Mouse (Mus musculus) hematopoietic multipotent progenitor cell, adult 10-12 weeks (in vitro differentiated cells): Measurements from ENCODE around the gene Wrap53. TPM values are rescaled to one million over a fixed set of nuclear protein-coding genes. Genes with fewer than 3 reads are reported as not detected.

Experiments used
- polyA plus RNA-seq: library from polyadenylated mRNA; stranded (reverse); fragments of >175 nt; gene quantifications from 2 replicates; pipeline ENCODE4 v1.2.3, GENCODE M21; 2012; ENCODE audit warnings: low replicate concordance

Wrap53 gene
- polyA plus RNA-seq: 2.2 and 18.6 TPM in 2 replicates

DNA sequence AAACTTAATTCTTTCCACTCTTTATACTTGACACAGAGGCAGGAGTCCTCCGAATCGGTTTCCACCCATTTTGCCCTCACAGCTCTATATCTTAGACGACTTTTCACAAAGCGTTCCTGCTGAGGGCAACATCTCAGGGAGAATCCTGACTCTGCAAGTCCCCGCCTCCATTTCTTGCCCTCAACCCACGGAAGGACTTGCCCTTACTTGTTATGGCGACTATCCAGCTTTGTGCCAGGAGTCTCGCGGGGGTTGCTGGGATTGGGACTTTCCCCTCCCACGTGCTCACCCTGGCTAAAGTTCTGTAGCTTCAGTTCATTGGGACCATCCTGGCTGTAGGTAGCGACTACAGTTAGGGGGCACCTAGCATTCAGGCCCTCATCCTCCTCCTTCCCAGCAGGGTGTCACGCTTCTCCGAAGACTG, at the start of gene Wrap53, which contains the start of gene Trp53:
Gene Wrap53, minus strand, starts transcription at position 165 of the 424 bp plus-strand sequence.
Gene Trp53, plus strand, starts transcription at position 269 of the 424 bp plus-strand sequence.

DNA sequence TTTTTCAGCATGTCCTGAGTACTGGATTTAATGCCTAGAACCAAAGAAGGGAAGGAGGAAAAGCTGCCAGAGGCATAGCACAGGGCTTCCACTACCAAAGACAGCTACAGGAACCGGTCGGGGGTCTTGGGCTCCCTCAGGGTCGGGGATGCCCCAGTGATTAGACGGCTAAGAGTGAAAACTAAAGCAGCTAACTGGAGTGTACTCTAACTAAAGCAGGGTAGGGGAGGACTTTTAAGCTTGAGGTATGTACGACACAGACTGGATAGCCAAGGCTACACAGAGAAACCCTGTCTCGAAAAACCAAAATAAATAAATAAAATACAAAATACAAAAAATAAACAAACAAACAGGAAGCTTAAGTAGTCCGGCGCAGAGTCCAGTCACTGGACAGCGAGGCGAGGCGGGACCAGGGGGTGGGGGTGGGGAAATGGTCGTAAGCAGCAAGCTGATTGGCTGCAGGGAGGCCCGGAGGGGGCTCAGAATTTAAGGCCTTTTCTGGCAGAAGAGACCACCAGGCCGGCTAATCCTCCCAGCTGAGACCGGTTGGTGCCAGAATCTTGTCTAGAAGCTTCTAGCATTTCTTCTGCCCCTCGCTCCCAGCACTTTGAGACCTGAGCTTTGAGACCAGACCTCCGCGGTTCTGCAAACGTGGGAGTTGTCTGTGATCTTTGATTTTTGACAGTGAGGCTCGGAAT, 41.7 kb upstream of the Wrap53 start, which contains the start of gene Sat2:
Gene Sat2, plus strand, starts transcription at position 454 of the 698 bp plus-strand sequence.

DNA sequence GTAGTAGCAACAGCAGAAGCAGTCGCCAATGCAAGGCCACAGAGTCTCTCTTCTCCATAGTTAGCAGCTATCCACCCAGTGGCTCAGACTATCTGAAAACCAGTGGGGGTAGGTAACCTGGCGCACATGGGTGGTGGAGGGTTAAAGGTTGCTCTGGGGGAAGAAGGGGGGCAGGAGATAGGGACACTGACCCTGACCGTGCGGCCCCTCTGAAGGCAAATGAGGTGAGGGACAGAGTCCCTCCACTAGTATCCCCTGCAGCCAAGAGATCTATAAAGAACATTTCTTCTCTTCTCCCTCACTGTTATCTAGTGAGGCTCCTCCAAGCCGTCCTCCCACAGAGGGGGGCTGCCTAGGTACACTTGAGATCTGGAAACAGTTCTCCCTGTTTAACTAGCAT, 37.8 kb upstream of the Wrap53 start, which contains the start of gene Shbg:
Gene Shbg, minus strand, starts transcription at position 101 of the 400 bp plus-strand sequence.

DNA sequence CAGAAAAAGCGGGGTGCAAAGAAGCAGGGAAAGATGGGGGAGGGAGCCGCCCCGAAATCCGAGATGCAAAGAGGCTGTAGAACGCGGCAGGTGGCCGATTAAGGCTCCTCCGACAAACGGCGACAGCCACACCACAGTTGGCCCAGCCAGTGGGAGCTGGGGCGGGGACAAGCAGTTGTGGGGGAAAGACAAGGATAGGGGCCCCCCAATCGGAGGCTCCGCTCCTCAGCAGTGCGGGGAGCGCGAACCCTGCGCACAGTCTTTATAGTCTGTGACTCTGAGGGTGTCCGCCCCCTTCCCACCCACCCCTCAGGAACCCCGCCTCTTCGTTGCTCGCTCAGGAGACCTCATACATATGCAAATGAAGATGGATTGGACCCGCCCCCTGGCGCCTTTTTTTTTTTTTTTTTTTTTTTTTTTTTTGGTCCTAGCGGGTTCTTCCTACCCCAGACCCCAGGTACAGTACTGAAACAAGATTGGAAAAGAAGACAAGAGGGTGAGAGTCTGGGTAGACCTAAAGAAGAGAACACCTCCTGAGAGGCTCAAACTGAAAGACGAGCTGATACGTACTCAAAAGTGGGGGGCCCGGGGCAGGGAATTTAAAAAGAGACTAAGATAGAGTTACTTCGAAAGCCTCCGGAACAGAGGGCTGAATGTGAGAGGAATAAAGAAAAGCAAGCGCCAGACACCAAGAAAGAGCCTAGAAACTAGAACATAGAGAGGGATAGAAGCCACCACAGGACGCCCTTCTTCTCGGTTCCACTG, 25.9 kb upstream of the Wrap53 start, which contains the start of gene Atp1b2:
Gene Atp1b2, minus strand, starts transcription at position 217 of the 765 bp plus-strand sequence.

DNA sequence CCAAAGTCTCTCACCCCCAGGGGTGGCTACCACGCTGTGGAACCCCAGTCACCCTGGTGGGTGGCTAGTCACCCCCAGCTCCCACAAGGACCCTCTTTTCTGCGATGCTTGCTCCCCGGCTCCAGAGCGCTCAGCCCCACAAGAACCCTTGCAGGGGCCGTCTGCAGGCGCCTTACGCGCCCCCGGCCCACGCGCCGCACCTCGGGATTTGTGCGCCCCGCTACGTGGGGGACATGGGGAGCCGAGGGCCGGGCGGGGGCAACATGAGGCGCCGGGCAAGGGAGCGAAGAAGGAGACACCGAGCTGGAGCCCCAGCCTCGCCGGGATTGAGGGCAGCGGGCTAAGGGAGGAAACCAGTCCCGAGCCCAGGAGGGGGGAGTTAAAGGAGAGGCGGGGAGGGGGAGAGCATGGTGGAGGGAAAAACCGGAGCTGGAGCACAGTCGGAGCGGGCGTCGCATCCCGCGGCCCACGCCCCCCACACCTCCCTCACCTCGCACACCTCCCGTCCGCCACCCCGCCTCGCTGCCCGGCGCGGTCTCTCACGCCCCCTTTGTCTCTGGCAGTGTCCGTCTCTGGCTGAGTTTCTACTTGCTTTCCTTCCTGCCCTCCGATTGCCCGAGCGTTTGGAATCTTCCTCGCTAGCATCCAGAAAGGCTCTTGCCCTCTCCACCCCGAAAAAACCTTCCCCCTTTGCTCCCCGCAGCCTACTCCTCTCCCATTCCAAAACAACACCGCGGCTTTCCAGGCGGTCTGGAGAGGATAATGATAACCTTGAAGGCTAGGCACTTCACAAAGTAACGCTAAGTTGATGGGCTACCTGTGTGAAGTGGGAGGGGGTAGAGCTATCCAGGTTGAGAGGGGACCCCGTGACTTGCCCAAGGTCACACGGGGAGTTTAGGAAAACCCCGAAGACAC, 19.9 kb downstream of the Wrap53 start, which contains the start of gene Efnb3:
Gene Efnb3, minus strand, starts transcription at position 355 of the 915 bp plus-strand sequence.

DNA sequence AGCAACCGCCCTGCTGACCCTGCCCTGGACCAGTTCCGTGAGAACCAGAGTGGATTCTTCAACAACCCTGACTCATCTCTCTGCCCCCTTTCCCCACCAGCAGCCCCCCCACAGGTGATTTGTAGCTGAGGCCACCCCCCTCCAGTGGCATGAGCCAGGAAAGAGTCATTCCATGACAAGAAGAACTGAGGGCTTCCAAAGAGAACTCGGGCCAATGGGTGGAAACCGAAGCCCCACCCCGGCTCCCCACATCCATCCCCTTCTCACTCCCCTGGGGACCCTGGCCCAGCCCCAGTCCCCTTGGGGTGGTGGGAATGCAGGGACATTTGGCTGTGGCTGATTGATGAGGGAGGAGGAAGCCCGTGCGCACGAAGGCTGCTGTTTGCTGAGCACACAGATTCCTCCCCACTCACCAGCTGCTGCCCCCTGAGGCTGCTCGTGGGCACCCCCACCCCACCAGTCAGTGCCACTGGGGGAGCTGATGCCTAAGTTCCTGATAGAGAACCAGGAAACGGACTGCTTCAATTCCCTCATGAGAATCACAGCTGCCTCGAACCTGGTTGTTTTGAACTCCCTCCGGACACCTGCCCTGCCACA, 30.9 kb downstream of the Wrap53 start, which contains the start of gene Dnah2:
Gene Dnah2, minus strand, starts transcription at position 51 of the 597 bp plus-strand sequence.

Other genes starting within 250 kb of the Wrap53 start
- gene Rnf227, start 239.8 kb downstream of the Wrap53 start, polyA plus RNA-seq: 1.8 and 6.5 TPM in 2 replicates
- gene Chd3, start 210.8 kb downstream of the Wrap53 start, polyA plus RNA-seq: 412 and 967 TPM in 2 replicates
- gene Naa38, start 184.8 kb downstream of the Wrap53 start, polyA plus RNA-seq: 32.7 and 80.7 TPM in 2 replicates
- gene Cyb5d1, start 184.6 kb downstream of the Wrap53 start, polyA plus RNA-seq: 2.9 and 9.4 TPM in 2 replicates
- 0.55 and 0.95 TPM in 2 replicates for gene Tmem88, start 182.0 kb downstream of the Wrap53 start, polyA plus RNA-seq
- gene Kdm6b, start 166.6 kb downstream of the Wrap53 start, polyA plus RNA-seq: 124 and 254 TPM in 2 replicates
- 0.30 and 0.55 TPM in 2 replicates for gene Dnah2, start 31.1 kb downstream of the Wrap53 start, polyA plus RNA-seq
- gene Efnb3, start 20.1 kb downstream of the Wrap53 start, polyA plus RNA-seq: 0.63 and 0.73 TPM in 2 replicates
- gene Trp53, start 104 bp upstream of the Wrap53 start, polyA plus RNA-seq: 109 and 132 TPM in 2 replicates
- 2.5 and 19.1 TPM in 2 replicates for gene Atp1b2, start 25.7 kb upstream of the Wrap53 start, polyA plus RNA-seq
- not detected in 2 replicates for gene Shbg, start 37.6 kb upstream of the Wrap53 start, polyA plus RNA-seq
- not detected in 2 replicates for gene Sat2, start 41.8 kb upstream of the Wrap53 start, polyA plus RNA-seq
- 66.7 and 112 TPM in 2 replicates for gene Fxr2, start 52.7 kb upstream of the Wrap53 start, polyA plus RNA-seq
- gene Sox15, start 75.1 kb upstream of the Wrap53 start, polyA plus RNA-seq: 0.34 and 0.66 TPM in 2 replicates
- 30.6 and 38.5 TPM in 2 replicates for gene Mpdu1, start 82.4 kb upstream of the Wrap53 start, polyA plus RNA-seq
- gene Cd68, start 85.9 kb upstream of the Wrap53 start, polyA plus RNA-seq: 57.5 and 132 TPM in 2 replicates
- 136 and 185 TPM in 2 replicates for gene Eif4a1, start 92.2 kb upstream of the Wrap53 start, polyA plus RNA-seq
- 60.8 and 121 TPM in 2 replicates for gene Senp3, start 101.8 kb upstream of the Wrap53 start, polyA plus RNA-seq
- gene Tnfsf13, start 105.5 kb upstream of the Wrap53 start, polyA plus RNA-seq: 2.6 and 5.5 TPM in 2 replicates
- 17.2 and 26.3 TPM in 2 replicates for gene Tnfsf12, start 115.6 kb upstream of the Wrap53 start, polyA plus RNA-seq
- 5.4 and 13.6 TPM in 2 replicates for gene Tnfsfm13, start 115.8 kb upstream of the Wrap53 start, polyA plus RNA-seq
- gene Polr2a, start 178.4 kb upstream of the Wrap53 start, polyA plus RNA-seq: 127 and 149 TPM in 2 replicates
- gene Slc35g3, start 181.7 kb upstream of the Wrap53 start, polyA plus RNA-seq: not detected in 2 replicates
- gene Zbtb4, start 185.7 kb upstream of the Wrap53 start, polyA plus RNA-seq: 133 and 229 TPM in 2 replicates
- 2.3 and 2.5 TPM in 2 replicates for gene Chrnb1, start 215.7 kb upstream of the Wrap53 start, polyA plus RNA-seq
- 0.86 and 1.1 TPM in 2 replicates for gene Fgf11, start 221.6 kb upstream of the Wrap53 start, polyA plus RNA-seq
- 0.17 and 0.45 TPM in 2 replicates for gene Tmem102, start 225.4 kb upstream of the Wrap53 start, polyA plus RNA-seq
- gene Gm39566, start 235.0 kb upstream of the Wrap53 start, polyA plus RNA-seq: not detected in 2 replicates
- gene Spem2, start 238.2 kb upstream of the Wrap53 start, polyA plus RNA-seq: not detected in 2 replicates
- not detected in 2 replicates for gene Spem1, start 241.9 kb upstream of the Wrap53 start, polyA plus RNA-seq